Mouse (Mus musculus): ENCODE measurements around the gene Sf3b3. TPM values are rescaled to one million over a fixed set of nuclear protein-coding genes. Genes with fewer than 3 reads are reported as not detected.
"Not testable (repeated sequence)": the region's sequence is repeated elsewhere in the genome, so short reads cannot be mapped to it uniquely, and the experiment has no call there.

Sf3b3 gene
- polyA plus RNA-seq, 1 experiment from 2014 or later: 217 TPM

DNA sequence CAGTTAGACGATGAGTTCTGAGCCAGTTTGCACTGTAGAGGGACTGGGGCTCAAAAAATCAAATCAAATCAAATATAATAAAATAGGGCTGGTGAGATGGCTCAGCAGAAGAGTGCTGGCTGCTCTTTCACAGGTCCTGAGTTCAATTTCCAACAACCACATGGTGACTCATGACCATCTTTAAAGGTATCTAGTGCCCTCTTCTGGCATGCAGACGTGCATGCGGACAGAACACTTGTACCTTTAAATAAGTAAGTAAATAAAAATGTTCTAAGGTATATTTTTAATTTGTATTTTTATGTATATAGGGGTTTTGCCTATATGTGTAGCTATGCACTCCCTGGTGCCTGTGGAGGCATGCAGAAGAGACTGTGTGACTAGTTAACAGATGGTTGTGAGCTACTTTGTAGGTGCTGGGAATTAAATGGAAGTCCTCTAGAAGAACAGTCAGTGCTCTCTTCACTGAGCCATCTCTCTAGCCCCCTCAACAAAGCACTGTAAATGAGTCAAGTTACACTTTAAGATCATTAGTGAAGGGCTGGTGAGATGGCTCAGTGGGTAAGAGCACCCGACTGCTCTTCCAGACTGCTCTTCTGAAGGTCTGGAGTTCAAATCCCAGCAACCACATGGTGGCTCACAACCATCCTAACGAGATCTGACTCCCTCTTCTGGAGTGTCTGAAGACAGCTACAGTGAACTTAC, 10.3 kb upstream of the Sf3b3 start:
- Histone ChIP-seq H3K36me3 (ENCODE audit: control insufficient read depth, insufficient read depth, low read length) (peaks cover 26% of the 10 kb centered on the region), H3K27me3 (ENCODE audit: control insufficient read depth, insufficient read depth, low read length) (no peaks in the 10 kb centered on the region), H3K27ac (ENCODE audit: low read depth, low read length) (no peak overlapping the region), H3K4me1 (ENCODE audit: control insufficient read depth, insufficient read depth, low read length) (no peaks in the 10 kb centered on the region), H3K9me3 (ENCODE audit: control insufficient read depth, low read length) (no peaks in the 10 kb centered on the region), H3K4me3 (ENCODE audit: low read depth, low read length) (no peak overlapping the region), H3K9ac (ENCODE audit: low read length) (no peak overlapping the region), H3K4me2 (ENCODE audit: low read depth) (no peak overlapping the region)
- no peak for DNase-seq (ENCODE audit: low spot score)
- ATAC-seq (ENCODE audit: insufficient read depth, low FRiP score, low TSS enrichment): no peak
- 91% methylated on average over 4 of the region's 5 CpGs for WGBS

DNA sequence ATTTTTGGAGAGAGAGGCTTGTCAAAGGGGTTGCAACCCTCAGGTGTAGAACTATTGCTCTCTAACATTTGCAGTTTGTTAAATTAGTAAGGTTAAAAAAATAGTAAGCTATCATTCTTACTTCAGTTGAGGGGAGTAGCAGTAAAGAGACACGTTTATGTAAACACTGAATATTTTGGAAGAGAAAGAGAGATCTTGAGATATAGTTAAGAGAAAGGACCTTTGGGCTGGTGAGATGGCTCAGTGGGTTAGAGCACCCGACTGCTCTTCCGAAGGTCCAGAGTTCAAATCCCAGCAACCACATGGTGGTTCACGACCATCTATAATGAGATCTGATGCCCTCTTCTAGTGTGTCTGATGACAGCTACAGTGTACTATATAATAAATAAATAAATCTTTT, 9.5 kb upstream of the Sf3b3 start:
- not testable (repeated sequence) for H3K4me3 ChIP-seq (ENCODE audit: low read depth, low read length); ATAC-seq (ENCODE audit: insufficient read depth, low FRiP score, low TSS enrichment); H3K27ac ChIP-seq (ENCODE audit: low read depth, low read length); DNase-seq (ENCODE audit: low spot score); H3K9me3 ChIP-seq (ENCODE audit: control insufficient read depth, low read length); H3K4me1 ChIP-seq (ENCODE audit: control insufficient read depth, insufficient read depth, low read length); H3K4me2 ChIP-seq (ENCODE audit: low read depth); H3K27me3 ChIP-seq (ENCODE audit: control insufficient read depth, insufficient read depth, low read length); H3K9ac ChIP-seq (ENCODE audit: low read length)
- 92% methylated on average over 3 of the region's 4 CpGs for WGBS
- peaks cover 29% of the 10 kb centered on the region for H3K36me3 ChIP-seq (ENCODE audit: control insufficient read depth, insufficient read depth, low read length)

DNA sequence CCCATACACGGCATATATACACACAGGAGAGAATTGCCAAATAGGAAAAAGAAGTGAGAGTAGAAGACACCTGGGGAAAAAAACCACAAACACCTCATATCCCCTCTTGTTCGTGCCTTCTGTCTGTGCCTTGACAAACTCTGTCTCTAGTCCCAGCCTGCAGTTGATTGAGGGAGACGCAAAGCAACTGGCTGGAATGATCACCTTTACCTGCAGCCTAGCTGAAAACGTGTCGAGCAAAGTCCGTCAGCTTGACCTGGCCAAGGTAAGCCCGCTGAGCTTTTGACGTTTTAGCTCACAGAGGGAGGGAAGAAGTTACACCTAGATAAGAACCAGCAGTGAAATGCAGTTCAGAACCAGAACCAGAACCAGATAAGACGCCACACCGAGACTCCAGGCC, 4.6 kb upstream of the Sf3b3 start:
- no peaks in the 10 kb centered on the region for H3K9me3 ChIP-seq (ENCODE audit: control insufficient read depth, low read length)
- no peak for DNase-seq (ENCODE audit: low spot score)
- H3K4me2 ChIP-seq (ENCODE audit: low read depth): no peak overlapping the region
- no peaks in the 10 kb centered on the region for H3K27me3 ChIP-seq (ENCODE audit: control insufficient read depth, insufficient read depth, low read length)
- ATAC-seq (ENCODE audit: insufficient read depth, low FRiP score, low TSS enrichment): no peak
- no peak overlapping the region for H3K9ac ChIP-seq (ENCODE audit: low read length)
- H3K36me3 ChIP-seq (ENCODE audit: control insufficient read depth, insufficient read depth, low read length): peaks cover 25% of the 10 kb centered on the region
- H3K4me1 ChIP-seq (ENCODE audit: control insufficient read depth, insufficient read depth, low read length): peaks cover 7% of the 10 kb centered on the region
- WGBS: 96% methylated on average over 10 of the region's 10 CpGs
- no peak overlapping the region for H3K4me3 ChIP-seq (ENCODE audit: low read depth, low read length)
- no peak overlapping the region for H3K27ac ChIP-seq (ENCODE audit: low read depth, low read length)

DNA sequence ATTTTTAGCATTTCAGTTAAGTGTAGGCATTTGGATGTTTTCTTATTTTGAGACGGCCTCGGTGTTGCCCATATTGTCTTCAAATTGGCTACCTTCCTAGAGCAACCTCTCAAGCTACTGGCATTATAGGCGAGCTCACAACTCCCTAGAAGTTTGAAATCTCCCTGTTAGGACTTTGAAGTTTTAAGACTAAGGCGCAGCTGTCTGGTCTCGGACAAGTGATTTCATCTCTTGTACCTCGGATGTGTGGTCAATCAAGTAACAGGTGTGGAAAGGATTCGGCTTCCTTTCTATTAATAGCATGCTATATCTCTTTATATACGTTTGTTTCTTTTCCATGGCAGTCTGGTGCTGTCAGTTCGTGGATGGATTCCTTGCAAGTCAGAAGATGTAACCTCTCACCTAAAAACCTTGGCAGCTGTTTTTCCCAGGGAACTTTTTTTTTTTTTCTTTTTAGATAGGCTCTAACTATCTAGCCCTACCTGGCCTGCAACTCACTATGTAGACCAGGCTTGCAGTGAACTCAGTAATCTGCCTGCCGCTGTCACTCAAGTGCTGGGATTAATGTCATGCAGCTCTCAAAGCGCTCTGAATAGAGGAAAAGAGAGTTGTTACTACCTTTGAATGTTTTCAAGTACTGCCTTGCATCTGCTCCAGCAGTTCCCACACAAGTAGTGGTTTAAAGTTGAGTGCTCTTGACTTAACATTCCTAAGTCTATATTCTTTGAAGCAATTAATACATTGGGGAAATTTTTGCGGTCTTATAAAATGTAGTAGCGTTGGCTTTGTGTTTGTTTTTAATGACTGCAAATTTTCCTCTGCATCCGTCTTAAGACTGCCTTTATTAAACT, 1.3 kb upstream of the Sf3b3 start:
- H3K27me3 ChIP-seq (ENCODE audit: control insufficient read depth, insufficient read depth, low read length): no peaks in the 10 kb centered on the region
- no peaks in the 10 kb centered on the region for H3K9me3 ChIP-seq (ENCODE audit: control insufficient read depth, low read length)
- H3K27ac ChIP-seq (ENCODE audit: low read depth, low read length): no peak overlapping the region
- peak overlapping the region; percentile 40 for H3K4me2 ChIP-seq (ENCODE audit: low read depth)
- H3K4me3 ChIP-seq (ENCODE audit: low read depth, low read length): peak overlapping the region; percentile 91
- H3K36me3 ChIP-seq (ENCODE audit: control insufficient read depth, insufficient read depth, low read length): peaks cover 12% of the 10 kb centered on the region
- DNase-seq (ENCODE audit: low spot score) (no peak), ATAC-seq (ENCODE audit: insufficient read depth, low FRiP score, low TSS enrichment) (no peak)
- 67% methylated on average over 14 of the region's 14 CpGs for WGBS
- peak overlapping the region; percentile 67; the same call in 1 of the 2 replicates for H3K9ac ChIP-seq (ENCODE audit: low read length)
- H3K4me1 ChIP-seq (ENCODE audit: control insufficient read depth, insufficient read depth, low read length): peaks cover 7% of the 10 kb centered on the region

DNA sequence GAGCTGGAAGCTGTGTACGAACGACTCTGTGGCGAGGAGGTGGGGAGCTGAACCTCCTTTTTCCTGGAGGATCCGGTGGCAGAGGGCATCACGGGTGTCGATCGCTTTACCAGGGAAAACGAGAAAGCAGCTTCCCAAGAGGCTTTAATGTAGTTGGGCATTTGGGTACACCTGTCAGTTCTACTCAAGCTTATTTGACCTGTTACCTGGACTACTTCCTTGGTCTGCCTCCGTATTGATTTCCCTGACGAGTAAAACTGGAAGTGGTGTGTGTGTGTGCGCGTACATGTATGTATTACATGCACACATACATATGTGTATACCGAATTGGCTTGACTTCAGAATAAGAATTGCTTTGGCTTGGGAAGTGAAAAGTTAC, 573 bp upstream of the Sf3b3 start:
- WGBS: 2% methylated on average over 13 of the region's 13 CpGs
- no peak for DNase-seq (ENCODE audit: low spot score)

DNA sequence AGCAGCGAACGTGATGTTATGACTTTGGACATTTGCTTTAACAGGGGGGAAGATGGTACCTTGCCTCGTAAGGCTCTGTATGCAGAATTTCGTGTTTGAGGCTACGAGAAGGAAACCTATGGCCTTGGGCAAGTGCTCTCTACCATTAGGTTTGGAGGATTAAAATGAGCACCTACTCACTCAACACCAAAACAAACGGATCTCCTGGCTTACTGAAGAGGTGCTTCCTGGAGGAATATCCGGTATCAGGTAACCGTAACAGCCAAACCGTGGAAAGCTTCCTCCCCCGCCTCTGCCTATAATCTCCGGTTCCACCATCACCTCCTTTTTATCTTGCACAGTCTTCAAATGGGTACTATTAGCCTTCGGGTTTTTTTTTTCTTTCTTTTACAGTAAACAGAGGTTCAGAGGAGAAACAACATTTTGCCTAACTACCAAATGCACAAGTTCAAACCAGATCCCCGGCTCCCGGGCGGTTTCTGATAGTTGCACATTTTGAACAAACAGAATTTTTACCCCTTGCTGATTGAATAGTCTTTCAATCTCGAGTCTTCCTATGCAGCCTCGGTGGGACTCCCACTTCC, 674 bp downstream of the Sf3b3 start:
- peak overlapping the region; percentile 95 for H3K9ac ChIP-seq (ENCODE audit: low read length)
- peak; percentile 13 for DNase-seq (ENCODE audit: low spot score)
- H3K27me3 ChIP-seq (ENCODE audit: control insufficient read depth, insufficient read depth, low read length): no peaks in the 10 kb centered on the region
- peaks cover 7% of the 10 kb centered on the region for H3K4me1 ChIP-seq (ENCODE audit: control insufficient read depth, insufficient read depth, low read length)
- 9% methylated on average over 17 of the region's 17 CpGs for WGBS
- H3K9me3 ChIP-seq (ENCODE audit: control insufficient read depth, low read length): no peaks in the 10 kb centered on the region
- H3K36me3 ChIP-seq (ENCODE audit: control insufficient read depth, insufficient read depth, low read length): peaks cover 6% of the 10 kb centered on the region
- ATAC-seq (ENCODE audit: insufficient read depth, low FRiP score, low TSS enrichment): no peak
- H3K27ac ChIP-seq (ENCODE audit: low read depth, low read length): peak overlapping the region; percentile 74; the same call in 1 of the 2 replicates
- peak overlapping the region; percentile 91 for H3K4me3 ChIP-seq (ENCODE audit: low read depth, low read length)
- H3K4me2 ChIP-seq (ENCODE audit: low read depth): peak overlapping the region; percentile 83

More for the DNA sequence above, 573 bp upstream of the Sf3b3 start:
- Histone ChIP-seq H3K27me3 (ENCODE audit: control insufficient read depth, insufficient read depth, low read length) (no peaks in the 10 kb centered on the region), H3K9ac (ENCODE audit: low read length) (peak overlapping the region; percentile 67), H3K36me3 (ENCODE audit: control insufficient read depth, insufficient read depth, low read length) (peaks cover 6% of the 10 kb centered on the region; the same call in 1 of the 2 replicates), H3K9me3 (ENCODE audit: control insufficient read depth, low read length) (no peaks in the 10 kb centered on the region), H3K4me3 (ENCODE audit: low read depth, low read length) (peak overlapping the region; percentile 91), H3K27ac (ENCODE audit: low read depth, low read length) (no peak overlapping the region), H3K4me1 (ENCODE audit: control insufficient read depth, insufficient read depth, low read length) (peaks cover 7% of the 10 kb centered on the region), H3K4me2 (ENCODE audit: low read depth) (peak overlapping the region; percentile 40)
- ATAC-seq (ENCODE audit: insufficient read depth, low FRiP score, low TSS enrichment): 0 out of 2 replicates have a peak, but pooled peaks have one; percentile 9

DNA sequence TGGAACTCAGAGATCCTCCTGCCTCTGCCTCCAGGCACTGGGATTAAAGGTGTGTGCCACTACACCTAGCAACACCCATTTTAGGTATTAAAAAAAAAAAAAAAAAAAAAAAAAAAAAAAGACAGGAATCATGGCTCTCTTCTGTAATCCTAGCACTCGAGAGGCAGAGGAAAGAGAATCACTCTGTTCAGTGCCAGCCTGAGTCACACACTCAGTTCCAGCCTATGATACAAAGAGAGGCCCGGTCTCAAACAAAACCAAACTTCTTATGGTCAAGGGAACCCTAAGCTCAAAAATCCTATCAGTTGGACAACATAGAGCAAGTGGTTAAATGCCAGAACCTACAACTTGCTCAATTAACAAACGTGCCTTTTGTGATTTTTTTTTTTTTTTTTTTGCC, 1.6 kb downstream of the Sf3b3 start:
- 88% methylated on average over 3 of the region's 3 CpGs for WGBS
- Histone ChIP-seq H3K9ac (ENCODE audit: low read length) (no peak overlapping the region), H3K9me3 (ENCODE audit: control insufficient read depth, low read length) (no peaks in the 10 kb centered on the region), H3K36me3 (ENCODE audit: control insufficient read depth, insufficient read depth, low read length) (peaks cover 9% of the 10 kb centered on the region), H3K27me3 (ENCODE audit: control insufficient read depth, insufficient read depth, low read length) (no peaks in the 10 kb centered on the region), H3K4me1 (ENCODE audit: control insufficient read depth, insufficient read depth, low read length) (peaks cover 7% of the 10 kb centered on the region), H3K4me2 (ENCODE audit: low read depth) (0 out of 2 replicates have a peak overlapping the region, but pooled peaks have one; percentile 83), H3K4me3 (ENCODE audit: low read depth, low read length) (peak overlapping the region; percentile 91), H3K27ac (ENCODE audit: low read depth, low read length) (no peak overlapping the region)
- DNase-seq (ENCODE audit: low spot score): no peak
- ATAC-seq (ENCODE audit: insufficient read depth, low FRiP score, low TSS enrichment): no peak

DNA sequence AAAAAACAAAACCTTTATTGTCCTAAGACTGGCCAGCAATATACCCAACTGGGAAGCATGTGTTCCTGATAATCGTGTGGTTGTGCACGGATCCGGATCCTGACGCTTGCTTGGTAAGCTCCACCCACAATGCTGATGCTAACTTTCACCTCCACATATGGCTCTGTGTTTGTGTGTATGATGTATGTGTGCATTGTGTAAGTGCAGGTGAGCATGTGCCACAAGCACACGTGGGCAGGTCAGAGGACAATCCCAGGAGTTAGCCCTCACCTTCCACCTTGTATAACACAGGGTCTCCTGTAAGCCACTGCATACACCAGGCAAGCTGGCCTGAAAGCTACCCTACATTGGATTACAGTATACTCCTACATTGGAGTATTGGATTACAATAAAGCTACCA, 3.4 kb downstream of the Sf3b3 start:
- H3K4me1 ChIP-seq (ENCODE audit: control insufficient read depth, insufficient read depth, low read length): peaks cover 7% of the 10 kb centered on the region
- H3K27ac ChIP-seq (ENCODE audit: low read depth, low read length): no peak overlapping the region
- ATAC-seq (ENCODE audit: insufficient read depth, low FRiP score, low TSS enrichment) (no peak), DNase-seq (ENCODE audit: low spot score) (no peak)
- no peaks in the 10 kb centered on the region for H3K27me3 ChIP-seq (ENCODE audit: control insufficient read depth, insufficient read depth, low read length)
- H3K4me2 ChIP-seq (ENCODE audit: low read depth): no peak overlapping the region
- no peaks in the 10 kb centered on the region for H3K9me3 ChIP-seq (ENCODE audit: control insufficient read depth, low read length)
- H3K9ac ChIP-seq (ENCODE audit: low read length): no peak overlapping the region
- peaks cover 14% of the 10 kb centered on the region for H3K36me3 ChIP-seq (ENCODE audit: control insufficient read depth, insufficient read depth, low read length)
- WGBS: 91% methylated on average over 5 of the region's 5 CpGs
- H3K4me3 ChIP-seq (ENCODE audit: low read depth, low read length): no peak overlapping the region

Measured in neural tube, embryonic 11.5 days (tissue).